Mouse (Mus musculus) stomach, postnatal 0 days (tissue): ENCODE results near the gene Camkv.

Experiments
- CTCF ChIP-seq: IDR thresholded peaks from 2 replicates; pipeline ENCODE4 v1.5.1; 2016; ENCODE audit warnings: antibody characterized with exemption, low read depth, mild to moderate bottlenecking, moderate library complexity
- EP300 ChIP-seq: optimal IDR thresholded peaks from 2 replicates; pipeline ENCODE3; 2016; ENCODE audit warnings: antibody characterized with exemption

GRCm38 (mm10) chr9:107957141-107957540 lies 21.7 kb downstream of the Camkv start:
- TF ChIP-seq EP300 (no peak), CTCF (no peak)
